Mouse (Mus musculus): ENCODE measurements at regions not wholly inside any gene's neighbourhood (a gene's known extent, or its start where the extent isn't known, plus 50 kb on each side); places are given as distances from the start of the nearest gene placed in this dataset.

DNA sequence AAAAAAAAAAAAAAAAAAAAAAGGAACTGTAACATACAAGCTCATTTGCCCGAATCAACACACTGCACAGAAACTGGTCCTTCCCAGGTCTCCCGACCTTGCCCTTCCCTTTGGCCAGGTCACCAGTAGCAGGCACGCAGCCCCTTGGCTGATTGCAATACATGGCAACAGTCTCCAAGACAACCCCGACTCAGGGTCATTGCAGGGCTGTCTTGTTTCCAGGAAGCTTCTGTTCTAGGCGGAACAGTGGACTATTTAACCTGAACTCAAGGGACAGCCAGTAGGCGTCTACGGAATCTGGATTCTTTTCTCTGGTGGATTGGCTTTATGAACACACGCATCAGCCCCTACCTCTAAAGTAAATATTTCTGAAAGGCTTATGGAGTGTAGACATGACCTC lies 153.5 kb upstream of the Phactr1 start:
- no peaks in the 10 kb centered on the region for H3K36me3 ChIP-seq
- H3K27ac ChIP-seq (replicated peaks), result no peak overlapping the region
- peaks cover 21% of the 10 kb centered on the region for H3K4me1 ChIP-seq
- DNase-seq (ENCODE audit: low spot score), result peak; percentile 56
- H3K4me3 ChIP-seq, result no peak overlapping the region
- no peaks in the 10 kb centered on the region for H3K9me3 ChIP-seq (replicated peaks)
- H3K27me3 ChIP-seq (ENCODE audit: low read depth, poor library complexity, severe bottlenecking), result peaks cover 47% of the 10 kb centered on the region
- WGBS, result 30% methylated on average over 8 of the region's 8 CpGs

DNA sequence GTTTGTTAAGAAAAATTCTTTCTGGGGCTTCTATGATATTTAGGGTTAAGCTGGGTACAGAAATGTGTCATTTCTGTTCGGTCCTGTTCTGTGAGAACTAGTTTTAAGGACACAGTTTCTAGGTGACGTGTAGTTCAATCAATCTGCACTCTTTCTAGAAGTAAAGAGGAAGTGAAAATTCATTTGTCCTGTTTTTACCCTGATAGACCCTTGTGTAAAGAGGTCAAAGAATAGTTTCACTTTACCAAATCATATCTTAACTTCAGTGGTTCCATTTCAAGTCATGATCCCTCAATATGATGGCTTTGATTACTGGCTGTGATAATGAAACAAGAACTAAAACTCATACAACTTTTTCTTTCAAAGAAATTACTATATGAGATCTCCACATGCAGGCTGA lies 152.3 kb upstream of the Phactr1 start:
- DNase-seq (ENCODE audit: low spot score), result no peak
- Histone ChIP-seq H3K9me3 (replicated peaks) (no peaks in the 10 kb centered on the region), H3K4me1 (peaks cover 21% of the 10 kb centered on the region), H3K27ac (replicated peaks) (no peak overlapping the region), H3K36me3 (no peaks in the 10 kb centered on the region), H3K4me3 (no peak overlapping the region), H3K27me3 (ENCODE audit: low read depth, poor library complexity, severe bottlenecking) (peaks cover 54% of the 10 kb centered on the region)
- 88% methylated on average over 2 of the region's 2 CpGs for WGBS

DNA sequence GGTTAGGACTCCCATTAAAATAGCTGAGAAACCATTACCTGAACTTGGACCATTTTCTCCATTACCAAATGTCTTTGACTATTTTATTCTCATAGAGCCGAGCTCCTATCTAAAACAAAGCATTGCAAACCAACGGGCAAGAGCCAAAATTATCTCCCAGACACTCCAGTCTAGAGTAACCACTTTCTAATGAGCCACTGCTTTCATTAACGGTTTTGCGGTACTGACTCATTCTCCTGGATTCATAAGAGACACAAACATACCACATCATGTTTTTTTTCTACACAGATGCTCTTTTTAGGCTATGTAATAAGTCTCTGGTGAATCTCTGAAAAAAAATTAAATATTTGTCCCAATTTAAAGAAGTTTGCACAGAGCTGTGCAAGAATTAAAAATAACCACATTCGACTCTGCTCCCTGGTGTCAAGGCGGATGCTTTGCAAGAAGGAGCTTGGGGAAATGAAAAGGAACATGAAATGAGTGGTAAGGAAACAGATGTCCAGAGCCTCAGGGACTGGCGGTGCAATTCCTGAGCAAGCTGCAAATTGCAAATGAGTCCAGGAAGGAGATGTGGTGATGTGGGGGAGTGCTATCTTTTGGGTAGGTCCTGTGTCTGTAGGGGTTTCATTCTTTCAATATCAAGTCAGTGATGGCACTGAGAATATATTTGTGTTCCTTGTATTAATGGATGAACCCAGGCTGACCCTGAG lies 143.8 kb upstream of the Phactr1 start:
- no peaks in the 10 kb centered on the region for H3K4me1 ChIP-seq
- no peak overlapping the region for H3K4me3 ChIP-seq
- DNase-seq (ENCODE audit: low spot score), result no peak
- 88% methylated on average over 7 of the region's 7 CpGs for WGBS
- peaks cover 13% of the 10 kb centered on the region; the same call in 1 of the 2 replicates for H3K27me3 ChIP-seq (ENCODE audit: low read depth, poor library complexity, severe bottlenecking)
- H3K36me3 ChIP-seq, result no peaks in the 10 kb centered on the region
- peaks cover 7% of the 10 kb centered on the region; the same call in 1 of the 2 replicates for H3K9me3 ChIP-seq (replicated peaks)
- no peak overlapping the region for H3K27ac ChIP-seq (replicated peaks)

DNA sequence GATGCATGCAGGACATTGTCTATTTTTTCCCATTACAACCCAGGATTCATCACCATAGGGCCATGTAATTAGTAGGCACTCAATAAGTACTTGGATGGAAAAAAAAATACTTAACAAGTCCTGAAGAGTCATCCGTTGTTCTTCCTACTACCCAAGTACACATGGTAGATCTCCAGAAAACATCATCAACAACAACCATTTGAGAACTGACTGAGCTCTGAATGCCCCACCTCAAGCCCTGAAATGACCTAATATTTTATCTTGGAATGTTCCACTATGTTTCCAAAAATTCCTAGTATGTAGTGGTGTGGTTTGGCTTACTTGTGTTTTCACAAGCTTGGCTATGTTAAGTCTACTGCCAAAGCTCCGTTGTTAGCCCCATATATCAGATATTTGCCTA lies 142.4 kb upstream of the Phactr1 start:
- Histone ChIP-seq H3K27me3 (ENCODE audit: low read depth, poor library complexity, severe bottlenecking) (no peaks in the 10 kb centered on the region), H3K9me3 (replicated peaks) (peaks cover 7% of the 10 kb centered on the region; the same call in 1 of the 2 replicates), H3K4me3 (no peak overlapping the region), H3K27ac (replicated peaks) (no peak overlapping the region), H3K36me3 (no peaks in the 10 kb centered on the region), H3K4me1 (no peaks in the 10 kb centered on the region)
- no peak for DNase-seq (ENCODE audit: low spot score)
- WGBS, result 88% methylated on average over 2 of the region's 2 CpGs

DNA sequence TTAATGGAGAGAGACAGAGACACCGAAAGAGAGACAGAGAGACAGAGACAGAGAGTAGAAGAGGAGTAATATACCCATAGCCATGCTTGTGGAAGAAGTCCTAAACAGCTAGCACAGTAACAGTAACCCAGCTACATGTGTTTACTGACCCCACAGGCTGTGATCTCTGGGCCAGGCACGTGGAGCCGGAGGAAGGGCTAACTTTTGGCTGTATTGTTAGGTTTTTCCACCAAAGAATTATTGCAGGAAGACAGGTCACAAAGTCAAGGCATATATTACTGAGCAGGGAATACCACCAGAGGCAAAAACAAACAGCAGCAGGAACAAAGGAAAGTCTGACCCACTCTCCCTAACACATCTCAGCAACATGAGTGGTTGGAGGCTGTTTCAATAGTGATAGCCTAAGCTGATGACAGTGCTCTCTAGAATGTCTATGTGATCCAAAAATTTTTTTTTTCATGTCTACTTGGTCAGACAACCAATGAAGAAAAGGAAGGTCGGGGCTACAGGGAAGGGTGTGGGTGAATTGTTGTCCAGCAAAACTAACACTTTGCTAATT lies 135.8 kb upstream of the Phactr1 start:
- DNase-seq (ENCODE audit: low spot score), result no peak
- Histone ChIP-seq H3K27me3 (ENCODE audit: low read depth, poor library complexity, severe bottlenecking) (no peaks in the 10 kb centered on the region), H3K9me3 (replicated peaks) (peaks cover 7% of the 10 kb centered on the region; the same call in 1 of the 2 replicates), H3K27ac (replicated peaks) (no peak overlapping the region), H3K36me3 (no peaks in the 10 kb centered on the region), H3K4me1 (no peaks in the 10 kb centered on the region), H3K4me3 (no peak overlapping the region)
- 83% methylated on average over 4 of the region's 4 CpGs for WGBS

GRCm38 (mm10) chr13:42546389-42546788 lies 134.0 kb upstream of the Phactr1 start:
- WGBS, result 82% methylated on average over 4 of the region's 4 CpGs
- Histone ChIP-seq H3K4me1 (no peaks in the 10 kb centered on the region), H3K27me3 (ENCODE audit: low read depth, poor library complexity, severe bottlenecking) (no peaks in the 10 kb centered on the region), H3K4me3 (no peak overlapping the region), H3K9me3 (replicated peaks) (0 out of 2 replicates have a peak, but pooled peaks cover 1% of the 10 kb centered on the region), H3K36me3 (no peaks in the 10 kb centered on the region), H3K27ac (replicated peaks) (no peak overlapping the region)
- DNase-seq (ENCODE audit: low spot score), result no peak

GRCm38 (mm10) chr13:42546851-42547250 lies 133.6 kb upstream of the Phactr1 start:
- Histone ChIP-seq H3K4me3 (no peak overlapping the region), H3K27me3 (ENCODE audit: low read depth, poor library complexity, severe bottlenecking) (no peaks in the 10 kb centered on the region), H3K9me3 (replicated peaks) (no peaks in the 10 kb centered on the region), H3K36me3 (no peaks in the 10 kb centered on the region), H3K4me1 (no peaks in the 10 kb centered on the region), H3K27ac (replicated peaks) (no peak overlapping the region)
- DNase-seq (ENCODE audit: low spot score), result no peak
- WGBS, result 91% methylated on average over 10 of the region's 10 CpGs

DNA sequence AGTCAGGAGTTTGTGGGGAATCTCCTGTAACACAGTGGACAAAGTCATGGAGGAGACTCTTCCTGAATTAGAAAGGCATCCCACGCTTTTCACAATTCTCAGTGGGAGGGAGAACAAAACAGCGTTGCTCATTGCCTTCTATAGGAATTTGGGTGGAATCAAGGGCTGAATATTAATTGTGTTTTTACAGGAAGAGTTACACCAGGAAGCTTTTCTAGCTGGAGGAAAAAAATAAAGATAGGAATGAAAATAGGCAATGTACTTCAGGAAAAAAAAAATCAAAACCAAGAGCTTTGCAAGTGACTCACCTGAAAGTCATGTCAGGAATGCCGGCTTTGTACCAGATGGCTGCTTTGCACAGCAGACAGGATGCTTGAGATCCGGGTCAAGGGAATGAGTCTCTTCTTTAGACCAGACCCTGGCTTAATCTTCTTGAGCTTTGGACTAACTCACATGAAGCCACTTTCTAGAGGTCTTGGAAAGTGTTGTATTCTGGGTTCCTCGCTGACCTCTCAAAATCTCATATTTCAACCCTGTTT lies 131.3 kb upstream of the Phactr1 start:
- no peak for DNase-seq (ENCODE audit: low spot score)
- Histone ChIP-seq H3K27me3 (ENCODE audit: low read depth, poor library complexity, severe bottlenecking) (no peaks in the 10 kb centered on the region), H3K9me3 (replicated peaks) (no peaks in the 10 kb centered on the region), H3K4me1 (no peaks in the 10 kb centered on the region), H3K36me3 (no peaks in the 10 kb centered on the region), H3K4me3 (no peak overlapping the region), H3K27ac (replicated peaks) (no peak overlapping the region)
- WGBS, result 80% methylated on average over 5 of the region's 5 CpGs

- no peak for DNase-seq (ENCODE audit: low spot score)
- Histone ChIP-seq H3K36me3 (no peaks in the 10 kb centered on the region), H3K4me1 (peaks cover 3% of the 10 kb centered on the region; the same call in 1 of the 2 replicates), H3K9me3 (replicated peaks) (no peaks in the 10 kb centered on the region), H3K27me3 (ENCODE audit: low read depth, poor library complexity, severe bottlenecking) (no peaks in the 10 kb centered on the region), H3K27ac (replicated peaks) (no peak overlapping the region), H3K4me3 (no peak overlapping the region)
- WGBS, result 89% methylated on average over 4 of the region's 4 CpGs
Observed at GRCm38 (mm10) chr13:42554961-42555360, 125.5 kb upstream of the Phactr1 start.

DNA sequence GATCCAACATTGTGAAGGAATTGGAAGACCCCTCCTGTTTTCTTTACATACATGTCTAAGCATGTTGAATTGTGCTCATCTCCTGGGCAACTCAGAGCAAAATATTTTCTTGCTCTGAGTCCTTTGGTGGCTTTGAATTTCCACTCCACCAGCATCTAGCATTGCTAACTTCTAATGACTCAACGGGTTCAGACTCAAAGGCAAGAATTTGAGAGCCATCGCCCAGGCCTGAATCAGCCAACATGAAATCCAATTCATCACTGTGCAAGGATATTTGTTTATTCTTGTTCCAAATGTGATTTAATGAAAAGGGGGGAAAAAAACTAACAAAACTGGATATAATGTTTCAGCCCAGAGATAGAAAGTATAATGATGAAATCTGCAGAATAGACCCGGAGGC lies 121.9 kb upstream of the Phactr1 start:
- DNase-seq (ENCODE audit: low spot score), result no peak
- H3K4me3 ChIP-seq, result no peak overlapping the region
- no peaks in the 10 kb centered on the region for H3K9me3 ChIP-seq (replicated peaks)
- H3K36me3 ChIP-seq, result no peaks in the 10 kb centered on the region
- 93% methylated on average over 3 of the region's 3 CpGs for WGBS
- no peak overlapping the region for H3K27ac ChIP-seq (replicated peaks)
- H3K4me1 ChIP-seq, result peaks cover 3% of the 10 kb centered on the region; the same call in 1 of the 2 replicates
- no peaks in the 10 kb centered on the region for H3K27me3 ChIP-seq (ENCODE audit: low read depth, poor library complexity, severe bottlenecking)

GRCm38 (mm10) chr13:42561446-42561845 lies 119.0 kb upstream of the Phactr1 start:
- no peaks in the 10 kb centered on the region for H3K27me3 ChIP-seq (ENCODE audit: low read depth, poor library complexity, severe bottlenecking)
- H3K9me3 ChIP-seq (replicated peaks), result no peaks in the 10 kb centered on the region
- H3K4me1 ChIP-seq, result peaks cover 7% of the 10 kb centered on the region; the same call in 1 of the 2 replicates
- 78% methylated on average over 2 of the region's 2 CpGs for WGBS
- no peak overlapping the region for H3K4me3 ChIP-seq
- no peak for DNase-seq (ENCODE audit: low spot score)
- no peak overlapping the region for H3K27ac ChIP-seq (replicated peaks)
- H3K36me3 ChIP-seq, result no peaks in the 10 kb centered on the region

DNA sequence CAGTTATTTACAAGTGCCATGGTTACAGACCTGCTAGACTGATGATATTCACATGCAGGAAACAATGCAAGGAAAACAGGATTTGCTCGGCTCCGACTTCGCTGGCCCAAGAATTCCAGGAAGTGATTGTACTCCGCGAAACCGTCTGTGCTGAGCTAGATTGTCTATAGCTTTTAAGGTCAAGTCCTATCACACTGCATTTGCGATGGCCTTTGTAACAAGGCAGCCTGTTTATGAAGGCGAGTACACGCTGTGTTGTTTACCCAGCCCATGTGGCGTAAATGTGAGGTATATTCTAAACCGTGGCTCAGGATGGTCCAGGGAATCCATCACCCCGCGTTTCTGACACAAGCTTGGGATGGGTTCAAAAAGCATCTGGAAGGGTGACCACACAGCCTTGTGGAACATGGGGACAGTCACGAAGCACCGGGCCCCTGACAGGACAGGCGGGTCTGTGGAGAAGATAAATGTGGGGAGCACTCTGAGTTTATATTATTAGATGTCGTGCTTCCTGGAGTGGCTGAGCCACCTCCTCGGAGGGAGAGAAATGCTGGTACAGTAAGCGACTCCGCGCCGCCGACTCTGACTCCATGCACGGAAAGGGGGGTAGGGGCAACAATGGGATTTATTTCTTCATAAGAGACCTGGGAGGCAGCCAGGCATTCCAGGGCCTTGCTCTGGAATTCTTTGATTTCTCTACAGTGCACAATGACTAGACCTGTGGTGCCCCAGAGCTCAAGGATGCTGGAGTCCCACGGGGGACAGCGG lies 114.9 kb upstream of the Phactr1 start:
- 0 out of 2 replicates have a peak overlapping the region, but pooled peaks have one; percentile 23 for H3K27ac ChIP-seq (replicated peaks)
- H3K4me3 ChIP-seq, result no peak overlapping the region
- no peaks in the 10 kb centered on the region for H3K27me3 ChIP-seq (ENCODE audit: low read depth, poor library complexity, severe bottlenecking)
- no peaks in the 10 kb centered on the region for H3K36me3 ChIP-seq
- no peaks in the 10 kb centered on the region for H3K9me3 ChIP-seq (replicated peaks)
- DNase-seq (ENCODE audit: low spot score), result no peak
- 84% methylated on average over 26 of the region's 26 CpGs for WGBS
- 0 out of 2 replicates have a peak, but pooled peaks cover 4% of the 10 kb centered on the region for H3K4me1 ChIP-seq

Data from midbrain, embryonic 10.5 days (tissue).